Mouse (Mus musculus) testis, postnatal 10 days (tissue): ENCODE measurements at regions not wholly inside any gene's neighbourhood (a gene's known extent, or its start where the extent isn't known, plus 50 kb on each side); places are given as distances from the start of the nearest gene placed in this dataset.

Source experiments
- DNase-seq: peaks from one replicate; pipeline ENCODE4 v3.0.0; 2021; ENCODE audit warnings: low spot score

DNA sequence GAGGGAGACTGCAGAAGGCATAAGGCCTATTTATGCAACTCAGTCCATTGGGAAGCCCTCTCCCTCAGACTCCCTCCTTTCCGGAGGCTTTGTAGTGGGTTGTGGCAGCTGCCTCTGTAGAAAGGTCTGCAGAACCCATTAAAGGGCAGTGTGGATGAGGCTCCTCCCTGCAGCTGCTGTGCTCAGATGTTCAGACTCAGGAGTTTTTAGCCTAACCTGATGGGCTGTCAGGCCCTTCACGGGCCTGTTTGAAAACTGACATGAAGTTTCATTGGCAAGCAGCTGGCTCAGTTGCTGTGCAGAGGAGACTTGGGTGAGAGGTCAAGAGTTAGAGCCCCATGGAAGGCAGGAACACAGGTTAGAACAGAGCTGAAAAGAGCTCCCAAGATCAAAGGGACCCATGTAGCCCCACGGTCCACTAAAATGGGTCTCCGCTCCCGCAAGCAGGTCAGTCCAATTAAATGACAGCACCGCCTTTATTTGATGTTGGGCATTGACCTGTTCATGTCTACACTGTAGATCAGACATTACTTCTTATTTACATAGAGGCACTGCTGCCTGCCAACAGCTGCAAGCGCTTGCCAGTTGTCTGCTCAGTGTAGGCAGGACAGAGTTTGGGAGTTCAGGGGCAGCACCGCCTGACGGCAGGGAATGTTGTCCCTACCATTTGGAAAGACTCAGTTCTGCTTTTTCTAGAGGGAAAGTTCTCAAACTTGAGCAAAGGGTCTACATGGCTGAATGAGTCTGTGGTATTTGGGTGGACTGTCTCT, 53.8 kb upstream of the Usp46 start:
- DNase-seq, result no peak

DNA sequence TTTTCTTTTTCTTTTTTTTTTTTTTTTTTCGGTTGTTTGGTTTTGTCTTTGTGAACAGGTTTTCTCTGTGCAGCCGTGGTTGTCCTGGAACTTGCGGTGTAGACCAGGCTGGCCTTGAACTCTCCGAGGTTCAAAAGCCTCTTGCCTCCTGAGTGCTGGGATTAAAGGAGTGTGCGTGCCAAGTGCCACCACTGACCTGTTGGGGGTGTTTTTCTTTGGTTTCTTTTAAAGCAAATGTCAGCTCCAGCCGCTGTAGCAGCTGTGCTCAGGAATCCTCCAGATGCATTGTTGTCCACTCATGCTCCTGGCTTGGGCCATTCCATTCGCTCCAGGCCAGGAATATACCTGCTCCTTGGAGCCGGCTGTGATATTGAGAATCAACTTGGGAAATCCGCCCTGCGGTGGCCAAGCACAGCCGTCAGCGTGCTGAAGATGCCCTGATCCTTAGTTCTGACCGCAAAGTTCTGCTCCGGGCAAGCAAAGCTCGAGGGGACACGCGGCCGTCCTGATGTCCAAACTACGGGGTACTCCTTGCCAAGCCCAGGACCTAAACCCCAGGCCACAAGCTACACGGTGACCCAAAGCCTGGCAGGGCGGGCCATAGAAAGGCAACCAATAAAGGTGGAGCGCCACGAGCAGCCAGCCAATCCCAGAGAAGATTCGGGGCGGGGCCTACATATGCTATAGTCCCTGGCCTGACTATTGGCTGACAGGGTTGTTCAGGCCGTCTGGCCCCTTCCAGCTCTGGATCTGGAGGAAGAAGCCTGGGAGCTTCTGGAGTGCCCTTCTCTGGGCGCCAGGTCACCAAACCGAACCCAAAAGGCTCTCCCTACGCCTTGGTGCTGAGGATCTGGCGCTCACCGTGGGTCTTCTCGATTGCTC, 58.0 kb upstream of the Usp46 start:
- peak; percentile 77 for DNase-seq

DNA sequence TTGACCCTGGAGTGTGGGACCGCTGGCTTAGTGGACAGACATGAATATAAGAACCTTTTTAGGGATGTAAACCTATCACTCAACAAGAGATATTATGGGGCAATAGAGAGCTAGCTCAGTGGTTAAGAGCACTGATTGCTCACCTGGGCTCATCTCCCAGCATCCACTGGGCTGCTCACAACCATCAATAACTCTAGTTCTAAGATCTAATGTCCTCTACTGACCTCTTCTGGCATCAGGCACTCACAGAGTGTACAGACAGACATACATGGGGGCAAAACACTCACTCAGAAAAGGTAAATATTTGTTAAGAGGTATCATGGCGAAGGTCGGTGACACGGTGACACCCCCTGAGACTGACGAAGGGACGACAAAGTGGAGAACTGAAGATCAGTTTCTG, 59.3 kb upstream of the Usp46 start:
- no peak for DNase-seq

DNA sequence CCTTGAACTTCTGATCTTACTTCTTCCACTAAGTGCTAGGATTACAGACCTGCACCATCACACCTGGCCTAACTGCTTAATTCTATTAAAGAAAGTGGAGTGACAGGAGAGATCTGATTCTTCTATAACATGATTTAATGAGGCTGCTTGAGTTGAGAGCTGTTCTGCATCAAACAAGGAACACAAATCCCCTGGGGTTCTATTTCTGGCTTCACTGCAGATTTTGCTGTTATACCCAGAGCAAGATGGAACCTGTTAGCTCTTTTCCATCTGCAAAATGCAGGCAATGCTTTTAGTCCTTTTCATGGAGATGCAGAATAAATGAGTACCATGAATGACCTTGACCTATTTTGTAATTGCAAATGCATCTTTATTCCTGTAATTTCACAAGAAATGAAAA, 61.4 kb upstream of the Usp46 start:
- DNase-seq, result no peak

DNA sequence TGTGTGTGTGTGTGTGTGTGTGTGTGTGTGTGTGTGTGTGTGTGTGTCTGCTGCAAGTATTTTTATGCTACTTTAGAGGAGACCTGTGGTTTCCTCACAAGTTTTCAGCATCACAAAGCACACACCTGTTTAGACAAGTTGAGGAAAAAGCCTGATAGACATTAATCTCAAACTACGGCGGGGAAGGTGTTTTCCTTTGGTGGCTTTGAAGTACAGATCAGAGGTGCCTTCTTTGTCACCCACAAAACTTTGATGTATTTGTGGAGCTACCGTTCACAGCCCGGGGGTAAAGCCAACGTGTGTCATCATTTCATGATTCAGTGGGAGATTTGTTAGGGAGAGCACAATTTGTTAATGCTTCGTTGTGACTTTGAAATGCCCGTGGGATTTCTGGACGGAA, 62.4 kb upstream of the Rasl11b start:
- DNase-seq, result no peak

DNA sequence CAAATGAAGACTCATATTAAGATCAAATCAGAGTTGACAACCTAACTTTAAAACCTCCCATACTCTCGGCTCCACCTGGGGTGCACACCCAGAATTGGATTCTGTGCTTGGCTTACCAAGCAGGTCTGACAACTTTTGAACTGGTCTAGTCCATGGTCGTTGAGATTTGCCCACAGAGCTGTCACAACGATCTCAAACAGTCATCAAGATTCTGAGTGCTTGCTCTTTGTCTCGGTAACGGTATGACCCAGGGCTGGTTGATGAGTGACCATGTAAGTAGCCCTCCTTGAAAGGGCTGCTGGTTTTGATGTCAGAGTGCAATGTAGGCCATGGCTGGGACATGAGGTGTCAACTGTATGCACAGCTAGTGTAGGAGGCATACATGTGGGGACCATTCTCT, 58.7 kb upstream of the Rasl11b start:
- DNase-seq, result no peak

DNA sequence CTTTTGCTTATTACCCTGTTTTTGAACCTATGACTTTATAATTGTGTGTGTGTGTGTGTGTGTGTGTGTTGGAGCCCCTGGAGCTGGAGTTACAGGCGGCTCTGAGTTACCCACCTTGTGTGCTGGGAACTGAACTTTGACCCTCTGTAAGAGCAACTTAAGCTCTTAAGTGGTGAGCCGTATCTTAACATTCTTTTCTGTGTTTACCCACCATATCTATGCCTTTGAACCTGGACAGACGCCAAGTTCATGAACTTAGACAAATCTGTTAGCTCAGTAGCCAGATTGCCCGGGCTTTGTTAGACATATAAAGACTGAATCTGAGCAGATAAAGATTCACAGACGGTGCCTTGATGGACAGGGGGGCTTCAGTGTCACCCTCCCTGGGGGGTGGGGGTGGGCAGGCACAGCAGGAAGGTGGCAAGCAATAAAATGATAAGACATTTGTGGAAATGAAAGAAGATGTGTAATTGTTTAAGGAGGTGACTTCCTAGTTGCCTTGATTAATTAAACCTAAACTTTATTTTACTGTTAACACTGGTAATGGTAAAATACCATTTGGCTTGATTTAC, 58.1 kb upstream of the Rasl11b start:
- DNase-seq, result no peak

DNA sequence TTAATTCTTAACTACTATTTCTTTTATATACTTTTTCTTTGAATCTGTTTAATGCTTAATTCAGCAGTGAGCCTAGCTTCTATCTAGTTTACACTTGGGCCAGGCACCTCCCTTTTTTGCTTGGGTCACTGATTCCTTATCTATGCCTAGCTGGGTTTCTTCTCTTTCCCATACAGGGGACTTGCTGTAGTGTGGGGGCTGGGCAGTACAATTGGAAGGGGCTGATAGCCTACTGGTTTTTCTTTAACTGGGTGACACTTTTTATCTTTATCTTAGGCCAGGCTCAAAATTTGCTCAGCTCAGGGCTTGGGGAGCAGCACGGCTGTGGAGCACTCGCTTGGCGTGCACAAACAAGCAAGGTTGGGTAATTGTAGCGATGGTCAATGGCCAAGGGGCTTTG, 51.1 kb upstream of the Rasl11b start:
- DNase-seq, result no peak

DNA sequence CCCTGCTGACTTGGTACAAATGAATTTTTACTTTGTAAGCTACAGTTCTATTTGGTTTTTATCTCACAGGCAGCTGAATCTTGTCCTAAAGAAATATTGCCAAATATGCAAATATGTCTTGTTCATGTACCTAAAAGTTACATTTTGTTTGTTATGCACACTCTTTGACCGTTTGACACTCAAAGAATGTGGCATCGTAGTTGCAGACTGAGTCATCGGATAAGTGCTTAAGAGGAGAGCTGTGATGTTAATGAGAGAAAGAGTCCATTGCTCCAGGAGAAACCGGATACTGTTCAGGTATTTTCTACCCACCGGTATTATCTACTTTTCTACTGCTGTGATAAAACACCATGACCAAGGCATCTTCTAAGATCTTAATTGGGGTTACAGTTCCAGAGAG, 50.3 kb upstream of the Rasl11b start:
- DNase-seq, result no peak
